Mouse (Mus musculus) lung, postnatal 0 days (tissue): ENCODE data around the gene Abhd12b. TPM values are rescaled to one million over a fixed set of nuclear protein-coding genes. Genes with fewer than 3 reads are reported as not detected.

Experiments
- ATAC-seq: fragments of 200-750 bp; cut with Nextera tagmentation; 2 replicates; pipeline ENCODE4 v1.8.0; 2017; ENCODE audit warnings: moderate library complexity
- DNase-seq: peaks from one replicate; pipeline ENCODE4 v3.0.0-alpha.2; 2016; ENCODE audit warnings: low spot score
- H3K27ac ChIP-seq: fragments of 300-500 bp; sonication (generic); 2 replicates; pipeline ENCODE4 v1.5.1; 2014; ENCODE audit warnings: antibody characterized with exemption, mild to moderate bottlenecking, low read length, mixed read lengths
- H3K27me3 ChIP-seq: fragments of 300-500 bp; sonication (generic); replicated peaks from 2 replicates; pipeline ENCODE4 v1.6.1; 2014; ENCODE audit warnings: low read length, mixed read lengths; ENCODE audit not compliant: insufficient read depth
- H3K36me3 ChIP-seq: fragments of 300-500 bp; sonication (generic); 2 replicates; pipeline ENCODE4 v1.6.1; 2014; ENCODE audit warnings: low read length, mixed read lengths; ENCODE audit not compliant: insufficient read depth
- H3K4me1 ChIP-seq: fragments of 300-500 bp; sonication (generic); 2 replicates; pipeline ENCODE4 v1.6.1; 2014; ENCODE audit warnings: antibody characterized with exemption, low read depth, low read length, mixed read lengths; ENCODE audit not compliant: insufficient read depth
- H3K4me2 ChIP-seq: fragments of 300-500 bp; sonication (generic); replicated peaks from 2 replicates; pipeline ENCODE4 v1.6.1; 2014; ENCODE audit warnings: low read depth, mild to moderate bottlenecking, low read length, moderate library complexity, mixed read lengths
- H3K4me3 ChIP-seq: fragments of 300-500 bp; sonication (generic); 2 replicates; pipeline ENCODE4 v1.5.1; 2014; ENCODE audit warnings: low read depth, low read length
- H3K9ac ChIP-seq: fragments of 300-500 bp; sonication (generic); replicated peaks from 2 replicates; pipeline ENCODE4 v1.6.1; 2014; ENCODE audit warnings: low read depth, mild to moderate bottlenecking
- H3K9me3 ChIP-seq: fragments of 300-500 bp; sonication (generic); 2 replicates; pipeline ENCODE4 v1.6.1; 2016; ENCODE audit warnings: low read length, mixed read lengths
- CTCF ChIP-seq: IDR thresholded peaks from 2 replicates; pipeline ENCODE4 v1.5.1; 2016; ENCODE audit warnings: antibody characterized with exemption, mild to moderate bottlenecking
- EP300 ChIP-seq: IDR thresholded peaks from 2 replicates; pipeline ENCODE4 v1.6.1; 2016; ENCODE audit warnings: antibody characterized with exemption, mild to moderate bottlenecking, control low read depth
- WGBS: fragments of 180-500 bp; shearing (Covaris S2); extraction: QIAGEN DNeasy Blood & Tissue Kit; methylation state at CpG from one replicate; pipeline ENCODE4 v1.1.7; 2014; 5-methylcytosine and 5-hydroxymethylcytosine counted together
- polyA plus RNA-seq: library from polyadenylated mRNA; unstranded; fragments of >200 nt; fragmentation: Nextera tagmentation; extraction: Ambion mirVana; gene quantifications from 2 replicates; pipeline ENCODE4 v1.2.1, GENCODE M21; 2015

The Abhd12b gene
- polyA plus RNA-seq, 1 experiment from 2014 or later, result 0.57 TPM

- TF ChIP-seq CTCF (no peak), EP300 (no peak)
- Histone ChIP-seq H3K36me3 (peaks cover 8% of the 10 kb centered on the region; the same call in 1 of the 2 replicates), H3K4me2 (no peak overlapping the region), H3K9ac (no peak overlapping the region), H3K9me3 (no peaks in the 10 kb centered on the region), H3K4me3 (no peak overlapping the region), H3K27me3 (no peaks in the 10 kb centered on the region), H3K27ac (no peak overlapping the region), H3K4me1 (no peaks in the 10 kb centered on the region)
- peak; percentile 23; the same call in 1 of the 2 replicates for ATAC-seq
- no peak for DNase-seq
- WGBS, result 42% methylated on average over 16 of the region's 16 CpGs
Measured at GRCm38 (mm10) chr12:70216229-70216800, 62.4 kb downstream of the Abhd12b start.

GRCm38 (mm10) chr12:70218795-70219540, 65.0 kb downstream of the Abhd12b start:
- Histone ChIP-seq H3K9me3 (no peaks in the 10 kb centered on the region), H3K27me3 (no peaks in the 10 kb centered on the region), H3K4me3 (no peak overlapping the region), H3K4me2 (no peak overlapping the region), H3K4me1 (no peaks in the 10 kb centered on the region), H3K9ac (no peak overlapping the region), H3K36me3 (peaks cover 13% of the 10 kb centered on the region; the same call in 1 of the 2 replicates), H3K27ac (no peak overlapping the region)
- peak; percentile 53 for ATAC-seq
- TF ChIP-seq EP300, result no peak
- no peak for TF ChIP-seq CTCF
- WGBS, result 61% methylated on average over 8 of the region's 8 CpGs
- peak; percentile 57 for DNase-seq

- H3K27me3 ChIP-seq, result no peaks in the 10 kb centered on the region
- TF ChIP-seq CTCF (no peak), EP300 (no peak)
Measured at GRCm38 (mm10) chr12:70221425-70221824, 67.5 kb downstream of the Abhd12b start.

GRCm38 (mm10) chr12:70223331-70223730, 69.4 kb downstream of the Abhd12b start:
- no peak overlapping the region for H3K9ac ChIP-seq
- no peak for ATAC-seq
- no peak overlapping the region for H3K4me2 ChIP-seq
- H3K27me3 ChIP-seq, result no peaks in the 10 kb centered on the region
- no peak for TF ChIP-seq EP300
- DNase-seq, result no peak
- no peak overlapping the region for H3K27ac ChIP-seq
- no peak overlapping the region for H3K4me3 ChIP-seq
- 37% methylated on average over 4 of the region's 4 CpGs for WGBS
- peaks cover 13% of the 10 kb centered on the region; the same call in 1 of the 2 replicates for H3K4me1 ChIP-seq
- peaks cover 10% of the 10 kb centered on the region; the same call in 1 of the 2 replicates for H3K36me3 ChIP-seq
- no peaks in the 10 kb centered on the region for H3K9me3 ChIP-seq

More at GRCm38 (mm10) chr12:70221425-70221824, 67.5 kb downstream of the Abhd12b start:
- Histone ChIP-seq H3K27ac (no peak overlapping the region), H3K4me1 (peaks cover 2% of the 10 kb centered on the region; the same call in 1 of the 2 replicates), H3K36me3 (peaks cover 10% of the 10 kb centered on the region; the same call in 1 of the 2 replicates), H3K9ac (no peak overlapping the region), H3K9me3 (no peaks in the 10 kb centered on the region), H3K4me2 (no peak overlapping the region), H3K4me3 (no peak overlapping the region)
- WGBS, result 61% methylated on average over 5 of the region's 5 CpGs
- DNase-seq, result no peak
- no peak for ATAC-seq

GRCm38 (mm10) chr12:70226655-70227054, 72.7 kb downstream of the Abhd12b start:
- H3K4me3 ChIP-seq, result peak overlapping the region; percentile 62
- no peaks in the 10 kb centered on the region for H3K9me3 ChIP-seq
- WGBS, result 13% methylated on average over 5 of the region's 5 CpGs
- no peak for ATAC-seq
- peak overlapping the region; percentile 90 for H3K4me2 ChIP-seq
- 0 out of 2 replicates have a peak, but pooled peaks cover under 1% of the 10 kb centered on the region for H3K36me3 ChIP-seq
- H3K27me3 ChIP-seq, result no peaks in the 10 kb centered on the region
- H3K4me1 ChIP-seq, result peaks cover 16% of the 10 kb centered on the region; the same call in 1 of the 2 replicates
- H3K9ac ChIP-seq, result peak overlapping the region; percentile 58
- H3K27ac ChIP-seq, result peak overlapping the region; percentile 90
- no peak for TF ChIP-seq EP300
- no peak for TF ChIP-seq CTCF
- peak; percentile 43 for DNase-seq

GRCm38 (mm10) chr12:70227121-70227932, 73.4 kb downstream of the Abhd12b start:
- peak overlapping the region; percentile 90 for H3K27ac ChIP-seq
- H3K9me3 ChIP-seq, result no peaks in the 10 kb centered on the region
- H3K27me3 ChIP-seq, result no peaks in the 10 kb centered on the region
- ATAC-seq (peak; percentile 97), DNase-seq (peak; percentile 96)
- H3K4me1 ChIP-seq, result peaks cover 22% of the 10 kb centered on the region; the same call in 1 of the 2 replicates
- under 1% methylated on average over 48 of the region's 52 CpGs for WGBS
- peak overlapping the region; percentile 58 for H3K9ac ChIP-seq
- peak overlapping the region; percentile 90 for H3K4me2 ChIP-seq
- peak overlapping the region; percentile 62 for H3K4me3 ChIP-seq
- H3K36me3 ChIP-seq, result no peaks in the 10 kb centered on the region
- TF ChIP-seq CTCF (peak; percentile 45), EP300 (no peak)
